Mouse (Mus musculus) megakaryocyte, embryonic 14.5 days (primary cell): Measurements from ENCODE around the gene Prkd3. TPM values are rescaled to one million over a fixed set of nuclear protein-coding genes. Genes with fewer than 3 reads are reported as not detected.

ENCODE experiments used
- H3K27me3 ChIP-seq: replicated peaks from 2 replicates; pipeline ENCODE3; 2012; ENCODE audit warnings: inconsistent platforms
- H3K36me3 ChIP-seq: replicated peaks from 2 replicates; pipeline ENCODE3; 2012; ENCODE audit warnings: low read length, inconsistent platforms, mixed read lengths
- H3K4me1 ChIP-seq: 2 replicates; pipeline ENCODE4 v1.6.1; 2012; ENCODE audit warnings: inconsistent platforms
- H3K4me3 ChIP-seq: replicated peaks from 2 replicates; pipeline ENCODE3; 2012; ENCODE audit warnings: moderate library complexity, mild to moderate bottlenecking, inconsistent platforms
- H3K9me3 ChIP-seq: 2 replicates; pipeline ENCODE4 v1.6.1; 2012; ENCODE audit warnings: inconsistent platforms
- FLI1 ChIP-seq: IDR thresholded peaks from 2 replicates; pipeline ENCODE4 v1.6.1; 2012; ENCODE audit warnings: low read length, inconsistent platforms, mixed read lengths
- GATA1 ChIP-seq: IDR thresholded peaks from 3 replicates; pipeline ENCODE4 v1.6.1; 2012; ENCODE audit warnings: mixed read lengths, low read length, inconsistent platforms, borderline replicate concordance
- polyA plus RNA-seq: library from polyadenylated mRNA; stranded (reverse); fragments of >175 nt; gene quantifications from 2 replicates; pipeline ENCODE4 v1.2.3, GENCODE M21; 2012; ENCODE audit warnings: low replicate concordance; ENCODE audit not compliant: insufficient read depth

The Prkd3 gene
- polyA plus RNA-seq, 1 experiment = 0.23 TPM

DNA sequence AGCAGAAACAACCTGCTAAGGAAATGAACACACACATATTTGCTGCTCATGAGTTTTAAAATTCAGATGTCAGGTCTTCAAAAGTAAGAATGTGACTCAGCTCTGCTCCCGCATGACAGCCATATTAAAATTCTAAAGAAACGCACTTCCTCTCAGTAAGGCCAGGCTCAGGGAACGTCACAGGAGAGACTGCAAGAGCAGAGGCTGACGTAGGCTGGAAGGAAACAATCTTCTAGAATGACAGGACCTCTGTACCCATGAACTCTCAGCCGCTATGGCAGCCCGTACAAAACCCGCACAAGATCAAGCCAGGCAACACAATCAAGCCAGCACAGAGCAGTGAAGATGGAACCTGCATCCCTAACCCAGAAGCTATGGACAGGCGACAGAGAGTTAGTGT, 31.6 kb downstream of the Prkd3 start:
- H3K27me3 ChIP-seq = peaks cover 3% of the 10 kb centered on the region
- peaks cover 3% of the 10 kb centered on the region for H3K36me3 ChIP-seq
- H3K4me1 ChIP-seq = peaks cover 12% of the 10 kb centered on the region
- no peaks in the 10 kb centered on the region for H3K9me3 ChIP-seq
- no peak overlapping the region for H3K4me3 ChIP-seq
- TF ChIP-seq FLI1 (no peak), GATA1 (no peak)

DNA sequence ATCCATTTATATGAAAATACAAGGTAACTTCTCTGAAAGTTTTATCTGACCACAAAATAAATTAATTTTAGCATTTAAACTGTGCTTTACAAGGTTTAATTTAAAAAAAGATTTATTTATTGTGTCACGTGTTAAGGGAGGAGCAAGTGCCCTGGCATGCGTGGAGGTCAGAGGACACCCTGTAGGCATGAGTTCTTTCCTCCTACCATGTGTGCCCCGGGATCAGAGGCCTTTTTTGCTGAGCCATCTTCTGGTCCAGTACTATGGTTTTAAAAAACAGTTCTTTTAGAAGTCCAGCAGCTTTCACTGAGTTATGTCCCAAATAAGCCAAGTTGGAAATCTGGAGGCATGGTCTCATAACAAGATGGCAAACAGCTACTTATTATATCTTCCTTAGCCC, 36.9 kb downstream of the Prkd3 start:
- no peak for TF ChIP-seq FLI1
- no peak for TF ChIP-seq GATA1
- Histone ChIP-seq H3K4me1 (peaks cover 6% of the 10 kb centered on the region; the same call in 1 of the 2 replicates), H3K27me3 (no peaks in the 10 kb centered on the region)

DNA sequence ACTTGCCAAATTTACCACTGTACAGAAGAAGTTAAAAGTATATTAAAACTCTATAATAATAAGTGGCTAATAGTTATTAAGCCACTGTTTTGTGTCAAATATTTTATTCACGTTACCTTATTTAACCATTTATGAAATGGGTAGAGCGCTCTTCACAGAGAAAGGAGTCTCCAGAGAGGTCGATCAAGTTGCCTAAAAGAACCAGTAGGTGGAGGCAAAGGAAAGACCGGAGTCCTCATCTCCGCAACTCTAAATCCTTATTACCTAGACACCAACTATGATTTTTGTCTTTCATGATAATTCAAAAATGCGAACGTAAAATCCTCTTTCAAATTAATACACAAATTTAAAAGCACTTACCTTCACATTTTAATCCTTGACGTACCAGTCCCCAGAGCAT, 37.5 kb downstream of the Prkd3 start:
- no peak for TF ChIP-seq GATA1
- no peak for TF ChIP-seq FLI1
- Histone ChIP-seq H3K27me3 (no peaks in the 10 kb centered on the region), H3K4me3 (no peak overlapping the region), H3K36me3 (peaks cover 25% of the 10 kb centered on the region), H3K9me3 (no peaks in the 10 kb centered on the region), H3K4me1 (peaks cover 6% of the 10 kb centered on the region; the same call in 1 of the 2 replicates)

More for the DNA sequence above, 36.9 kb downstream of the Prkd3 start:
- H3K36me3 ChIP-seq = peaks cover 25% of the 10 kb centered on the region
- no peak overlapping the region for H3K4me3 ChIP-seq
- H3K9me3 ChIP-seq = no peaks in the 10 kb centered on the region

DNA sequence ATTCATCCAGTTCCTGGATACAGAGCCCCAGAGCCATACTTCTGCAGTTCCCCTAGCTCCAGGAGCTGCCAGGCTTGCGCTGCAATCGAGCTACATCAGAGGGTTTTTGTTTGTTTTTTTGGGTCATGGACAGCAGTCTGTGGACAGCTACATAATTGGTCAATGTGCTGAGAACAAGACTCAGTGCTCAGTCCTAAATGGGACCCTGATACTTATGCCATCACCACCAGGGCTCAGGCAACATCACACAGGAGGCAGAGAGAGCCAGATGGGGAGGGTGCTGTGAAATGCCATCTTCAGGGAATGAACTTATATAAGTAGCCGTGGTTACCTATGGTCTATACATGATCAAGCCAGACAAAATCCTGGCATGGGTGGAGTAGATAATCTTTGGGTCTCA, 52.1 kb downstream of the Prkd3 start:
- peaks cover 17% of the 10 kb centered on the region for H3K36me3 ChIP-seq
- H3K4me3 ChIP-seq = no peak overlapping the region
- no peak for TF ChIP-seq FLI1
- TF ChIP-seq GATA1 = no peak
- H3K27me3 ChIP-seq = no peaks in the 10 kb centered on the region
- no peaks in the 10 kb centered on the region for H3K4me1 ChIP-seq
- no peaks in the 10 kb centered on the region for H3K9me3 ChIP-seq

DNA sequence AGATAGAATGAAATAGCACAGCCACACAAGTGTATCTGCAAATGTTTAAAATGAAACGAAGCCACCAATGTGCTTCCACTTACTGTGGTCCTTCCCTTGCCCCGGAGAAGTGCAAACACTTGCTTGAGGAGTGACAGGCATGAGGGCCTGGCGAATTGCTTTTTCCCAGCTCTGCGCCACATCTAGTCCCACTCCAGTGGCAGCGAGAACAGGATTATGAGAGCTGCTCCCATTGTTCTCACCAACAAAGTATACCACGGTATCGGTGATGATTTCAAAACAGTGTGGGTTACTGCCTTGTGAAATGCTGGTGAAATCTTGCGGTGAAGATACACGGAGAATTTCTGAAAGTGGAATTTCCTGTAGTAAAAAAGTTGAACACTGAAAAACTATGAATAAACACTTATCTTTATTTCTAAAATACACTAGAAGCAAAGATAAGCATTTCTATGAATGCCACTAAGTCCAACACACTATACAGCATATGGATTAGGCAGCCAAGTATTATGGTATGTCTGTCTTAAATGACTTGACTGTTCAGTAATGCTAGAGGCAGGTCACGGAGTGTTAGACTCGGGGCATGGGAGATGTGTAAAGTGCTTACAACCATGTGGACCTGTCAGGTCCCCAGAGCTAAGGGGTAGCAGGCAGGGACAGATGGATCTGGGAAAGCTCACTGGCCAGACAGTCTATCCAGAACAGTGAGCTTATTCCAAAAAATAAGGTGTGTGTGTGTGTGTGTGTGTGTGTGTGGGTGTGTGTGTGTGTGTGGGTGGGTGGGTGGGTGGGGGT, 54.3 kb downstream of the Prkd3 start:
- peaks cover 14% of the 10 kb centered on the region for H3K36me3 ChIP-seq
- H3K9me3 ChIP-seq = no peaks in the 10 kb centered on the region
- no peaks in the 10 kb centered on the region for H3K4me1 ChIP-seq
- H3K4me3 ChIP-seq = no peak overlapping the region
- TF ChIP-seq GATA1 (no peak), FLI1 (no peak)
- no peaks in the 10 kb centered on the region for H3K27me3 ChIP-seq

DNA sequence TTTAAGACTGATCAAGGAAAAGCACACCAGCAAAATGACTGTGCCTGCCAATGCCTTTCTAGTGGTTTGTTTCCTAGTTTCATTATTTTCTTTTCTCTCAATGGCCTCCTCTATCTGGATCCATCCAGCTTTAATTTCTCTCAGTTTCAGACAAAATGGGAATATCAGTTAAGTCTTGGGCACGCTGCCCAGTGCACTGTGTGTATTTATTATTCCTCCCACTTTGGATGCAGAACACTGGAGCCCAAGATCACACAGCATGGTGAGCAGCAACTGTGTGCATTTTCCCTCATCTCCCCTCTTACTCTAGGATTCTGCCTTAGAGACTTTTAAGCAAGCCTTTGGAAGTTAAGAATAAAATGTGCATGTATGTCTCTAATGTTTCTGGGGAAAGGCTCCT, 56.2 kb downstream of the Prkd3 start:
- H3K9me3 ChIP-seq = no peaks in the 10 kb centered on the region
- H3K4me3 ChIP-seq = no peak overlapping the region
- H3K27me3 ChIP-seq = no peaks in the 10 kb centered on the region
- peaks cover 17% of the 10 kb centered on the region for H3K36me3 ChIP-seq
- TF ChIP-seq GATA1 = no peak
- no peak for TF ChIP-seq FLI1
- no peaks in the 10 kb centered on the region for H3K4me1 ChIP-seq

DNA sequence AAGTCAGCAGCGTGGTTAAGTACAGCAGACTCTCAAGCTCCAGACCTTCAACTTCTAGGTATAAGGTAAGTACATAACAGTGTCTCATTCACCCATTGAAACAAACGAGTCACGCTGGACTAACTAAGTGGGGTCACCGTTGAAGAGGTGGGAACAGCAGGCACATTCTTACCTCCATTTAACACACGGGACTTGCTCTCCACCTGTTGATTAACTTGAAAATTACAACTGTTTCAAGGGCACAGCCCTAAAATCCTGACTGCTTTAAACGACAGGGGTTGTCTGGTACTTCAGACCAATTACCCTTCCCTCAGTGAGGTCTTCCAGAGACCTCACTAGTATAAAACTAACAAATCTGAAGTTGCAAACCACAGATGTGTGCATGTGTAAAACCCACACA, 61.1 kb downstream of the Prkd3 start:
- H3K27me3 ChIP-seq = no peaks in the 10 kb centered on the region
- H3K4me1 ChIP-seq = no peaks in the 10 kb centered on the region
- H3K4me3 ChIP-seq = no peak overlapping the region
- peaks cover 40% of the 10 kb centered on the region for H3K36me3 ChIP-seq
- TF ChIP-seq FLI1 (no peak), GATA1 (no peak)
- no peaks in the 10 kb centered on the region for H3K9me3 ChIP-seq

DNA sequence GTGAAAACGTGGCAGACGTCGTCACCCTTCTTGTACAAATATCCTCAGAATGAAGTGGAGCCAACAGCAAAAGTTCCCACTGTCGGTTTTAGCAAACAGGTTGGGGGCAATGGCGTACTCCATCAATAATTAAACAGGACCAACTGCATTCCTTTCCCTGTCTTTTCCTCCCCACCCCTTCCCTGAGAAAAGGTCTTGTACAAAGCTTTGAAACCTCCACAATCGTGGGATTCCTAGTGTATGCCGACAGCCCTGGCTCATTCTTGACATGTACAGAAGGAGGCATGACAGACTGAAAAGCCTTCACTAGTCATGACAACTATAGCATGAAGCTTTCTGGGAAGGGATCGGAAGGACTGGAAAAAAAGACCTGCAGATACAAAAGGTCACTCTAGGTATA, 67.4 kb downstream of the Prkd3 start:
- H3K36me3 ChIP-seq = peaks cover 68% of the 10 kb centered on the region
- 0 out of 2 replicates have a peak, but pooled peaks cover 3% of the 10 kb centered on the region for H3K4me1 ChIP-seq
- H3K27me3 ChIP-seq = no peaks in the 10 kb centered on the region
- H3K4me3 ChIP-seq = no peak overlapping the region
- TF ChIP-seq FLI1 (no peak), GATA1 (no peak)
- no peaks in the 10 kb centered on the region for H3K9me3 ChIP-seq

DNA sequence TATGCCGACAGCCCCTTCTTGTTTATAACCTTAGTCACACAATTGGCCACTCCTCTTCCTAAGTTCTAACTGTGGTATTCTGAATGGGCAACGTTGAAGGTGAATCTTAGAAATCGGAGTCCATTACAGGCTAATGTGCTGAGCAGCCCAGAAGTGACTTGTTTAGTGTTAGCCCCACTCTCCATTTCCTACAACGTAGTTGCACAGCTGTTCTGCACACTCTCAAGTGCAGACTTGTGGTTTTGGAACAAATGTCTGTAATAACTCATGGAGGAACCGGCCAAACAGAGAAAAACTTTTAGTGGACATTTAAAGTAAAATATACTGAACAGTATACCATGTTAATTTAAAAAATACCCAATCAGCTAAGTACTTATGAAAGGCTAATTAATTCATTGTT, 68.5 kb downstream of the Prkd3 start:
- TF ChIP-seq GATA1 (no peak), FLI1 (no peak)
- Histone ChIP-seq H3K9me3 (no peaks in the 10 kb centered on the region), H3K36me3 (peaks cover 75% of the 10 kb centered on the region), H3K4me1 (0 out of 2 replicates have a peak, but pooled peaks cover 3% of the 10 kb centered on the region), H3K27me3 (no peaks in the 10 kb centered on the region), H3K4me3 (no peak overlapping the region)

DNA sequence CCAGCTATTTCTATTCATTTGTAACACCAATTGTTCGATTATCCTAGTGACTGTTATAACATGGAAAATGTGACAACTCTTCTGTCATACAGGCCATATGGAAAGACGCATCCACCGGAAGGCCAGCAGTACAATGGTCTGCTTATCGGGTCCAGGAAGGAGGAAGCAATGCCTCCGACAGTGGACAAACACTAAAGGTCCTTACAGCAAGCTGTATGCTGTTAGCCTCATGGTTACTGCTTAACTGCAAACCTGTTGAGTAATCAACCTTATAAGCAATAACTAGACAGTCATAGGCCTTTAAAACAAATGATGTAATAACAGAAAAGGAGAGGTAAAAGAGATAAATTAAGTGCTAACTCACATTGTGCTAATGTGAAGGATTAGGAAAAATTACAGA, 69.4 kb downstream of the Prkd3 start:
- no peak overlapping the region for H3K4me3 ChIP-seq
- H3K36me3 ChIP-seq = peaks cover 77% of the 10 kb centered on the region
- no peak for TF ChIP-seq GATA1
- TF ChIP-seq FLI1 = no peak
- no peaks in the 10 kb centered on the region for H3K27me3 ChIP-seq
- no peaks in the 10 kb centered on the region for H3K9me3 ChIP-seq
- 0 out of 2 replicates have a peak, but pooled peaks cover 3% of the 10 kb centered on the region for H3K4me1 ChIP-seq

DNA sequence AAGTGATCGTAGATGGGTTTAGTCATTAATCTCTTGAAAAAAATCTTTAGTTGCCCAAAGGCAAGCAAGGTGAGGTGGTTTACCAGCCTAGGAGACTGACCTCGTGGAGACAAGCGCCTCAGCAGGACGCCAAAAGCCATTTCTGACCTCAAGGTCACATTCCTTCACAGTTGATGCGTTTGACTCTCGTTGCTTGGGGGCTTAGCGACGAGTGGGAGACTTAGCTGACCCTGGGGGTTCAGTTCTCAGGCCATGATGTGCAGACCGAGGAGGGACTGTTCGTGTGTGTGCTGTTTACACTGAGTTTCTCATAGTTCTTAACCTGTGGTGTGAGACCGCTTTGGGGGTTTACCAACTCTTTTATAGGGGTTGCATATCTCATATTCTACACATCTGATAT, 78.0 kb downstream of the Prkd3 start:
- H3K36me3 ChIP-seq = peaks cover 54% of the 10 kb centered on the region
- H3K4me3 ChIP-seq = no peak overlapping the region
- H3K27me3 ChIP-seq = no peaks in the 10 kb centered on the region
- H3K9me3 ChIP-seq = no peaks in the 10 kb centered on the region
- peaks cover 3% of the 10 kb centered on the region for H3K4me1 ChIP-seq
- TF ChIP-seq GATA1 = no peak
- no peak for TF ChIP-seq FLI1
